Mouse (Mus musculus): ENCODE measurements around the gene Tgm7.

GRCm38 (mm10) chr2:121061315-121061714 is 48.3 kb downstream of the Tgm7 start:
- no peak for TF ChIP-seq CTCF (conservative IDR thresholded peaks at IDR 0.05; ENCODE audit: low read length)
- no peak for TF ChIP-seq POU5F1 (IDR thresholded peaks at IDR 0.05; ENCODE audit: borderline replicate concordance, low read length)
